Mouse (Mus musculus) heart, adult 2 months (tissue): ENCODE measurements around the gene Fkbp5.

ENCODE experiments used
- EP300 ChIP-seq: fragments of 200-500 bp; IDR thresholded peaks from 2 replicates; pipeline ENCODE4 v1.6.1; 2011; ENCODE audit warnings: low read depth, low read length, control low read depth; ENCODE audit not compliant: insufficient read depth
- POLR2A ChIP-seq: fragments of 200-500 bp; IDR thresholded peaks from 2 replicates; pipeline ENCODE4 v1.6.1; 2011; ENCODE audit warnings: mild to moderate bottlenecking, low read depth, low read length, control low read depth; ENCODE audit not compliant: insufficient read depth

- no peak for TF ChIP-seq EP300
- no peak for TF ChIP-seq POLR2A
Observed at GRCm38 (mm10) chr17:28369056-28369455, 148.3 kb downstream of the Fkbp5 start.
